Mouse (Mus musculus) liver, embryonic 14.5 days (tissue): ENCODE data around the gene Galnt10.

ENCODE experiments used
- CTCF ChIP-seq: IDR thresholded peaks from 2 replicates; pipeline ENCODE4 v1.5.1; 2016; ENCODE audit warnings: antibody characterized with exemption, low read depth, control low read depth
- EP300 ChIP-seq: IDR thresholded peaks from 2 replicates; pipeline ENCODE4 v1.6.1; 2016; ENCODE audit warnings: antibody characterized with exemption, low read depth

- TF ChIP-seq CTCF (no peak), EP300 (peak; percentile 39; the same call in 1 of the 2 replicates)
Measured at GRCm38 (mm10) chr11:57654386-57654785, 9.1 kb downstream of the Galnt10 start.
